30 mouse cellular contexts compared by ENCODE assay signal in genomic region chr7:81718657-81719056, GRCm38 (mm10). TPM values are rescaled to one million over a fixed set of nuclear protein-coding genes. Genes with fewer than 3 reads are reported as not detected.
DNase-seq lines count a peak whose midpoint lies in the region; ATAC-seq lines count a peak whose summit lies in the region.
"Had no signal": no experiment of that assay in that cellular context is flagged by ENCODE, and none has a peak within 500 bp of the region (broad histone marks: within the 10 kb centered on the region; RNA-seq: fewer than 3 reads in every experiment).

No protein-coding gene starts in this region.

- no peak for ATAC-seq in erythroblast, adult 5-6 weeks (replicated peaks; ENCODE audit: low FRiP score, poor library complexity, severe bottlenecking)
- no peak for ATAC-seq in liver, embryonic 16.5 days (ENCODE audit: low read depth)
- ATAC-seq: hindbrain, postnatal 0 days; intestine, embryonic 15.5 days; midbrain, embryonic 16.5 days; Patski had no signal

- H3K4me3 ChIP-seq in erythroblast, embryonic 14.5 days (replicated peaks): peak overlapping the region; percentile 17
- H3K4me3 ChIP-seq in liver, embryonic 16.5 days (ENCODE audit: low read depth, low read length): 0 out of 2 replicates have a peak overlapping the region, but pooled peaks have one; percentile 11
- H3K4me3 ChIP-seq: embryonic facial prominence, embryonic 13.5 days; forebrain, embryonic 12.5 days; heart, embryonic 15.5 days; hindbrain, embryonic 12.5 days; intestine, embryonic 15.5 days had no signal

- peak overlapping the region; percentile 21 for H3K4me2 ChIP-seq in liver, embryonic 16.5 days (ENCODE audit: low read depth, low read length)
- H3K4me2 ChIP-seq: embryonic facial prominence, embryonic 13.5 days; forebrain, embryonic 12.5 days; heart, embryonic 15.5 days; hindbrain, embryonic 12.5 days; intestine, embryonic 15.5 days; lung, embryonic 14.5 days had no signal

- peaks cover 10% of the 10 kb centered on the region for H3K9me3 ChIP-seq in erythroblast, embryonic 14.5 days (ENCODE audit: control insufficient read depth, low read length)
- no peaks in the 10 kb centered on the region for H3K9me3 ChIP-seq in liver, embryonic 16.5 days (replicated peaks; ENCODE audit: control insufficient read depth, low read length)
- H3K9me3 ChIP-seq: embryonic facial prominence, embryonic 13.5 days; forebrain, embryonic 12.5 days; heart, embryonic 15.5 days; hindbrain, embryonic 12.5 days; intestine, embryonic 15.5 days had no signal

- H3K36me3 ChIP-seq in erythroblast, embryonic 14.5 days (ENCODE audit: control insufficient read depth): no peaks in the 10 kb centered on the region
- no peaks in the 10 kb centered on the region for H3K36me3 ChIP-seq in liver, embryonic 16.5 days (ENCODE audit: control insufficient read depth, insufficient read depth)
- H3K36me3 ChIP-seq: embryonic facial prominence, embryonic 13.5 days; forebrain, embryonic 12.5 days; heart, embryonic 15.5 days; hindbrain, embryonic 12.5 days; intestine, embryonic 15.5 days had no signal

- H3K4me1 ChIP-seq in erythroblast, embryonic 14.5 days (ENCODE audit: control insufficient read depth): peaks cover 28% of the 10 kb centered on the region
- H3K4me1 ChIP-seq in liver, embryonic 16.5 days (ENCODE audit: control insufficient read depth, low read depth, low read length): peaks cover 5% of the 10 kb centered on the region
- H3K4me1 ChIP-seq: intestine, embryonic 15.5 days had no signal

- H3K27me3 ChIP-seq in erythroblast, embryonic 14.5 days (ENCODE audit: control insufficient read depth): no peaks in the 10 kb centered on the region
- no peaks in the 10 kb centered on the region for H3K27me3 ChIP-seq in liver, embryonic 16.5 days (ENCODE audit: control insufficient read depth, insufficient read depth, low read depth, low read length)
- H3K27me3 ChIP-seq: embryonic facial prominence, embryonic 13.5 days; forebrain, embryonic 12.5 days; heart, embryonic 15.5 days; hindbrain, embryonic 12.5 days; intestine, embryonic 15.5 days had no signal

- no peak overlapping the region for H3K9ac ChIP-seq in liver, embryonic 16.5 days (ENCODE audit: low read depth, low read length)
- H3K9ac ChIP-seq: embryonic facial prominence, embryonic 13.5 days; forebrain, embryonic 12.5 days; heart, embryonic 15.5 days; hindbrain, embryonic 12.5 days; intestine, embryonic 15.5 days; lung, embryonic 14.5 days had no signal

- WGBS in liver, embryonic 16.5 days (ENCODE audit: insufficient replicate concordance): 46% methylated on average over 1 of the region's 1 CpGs

- peak overlapping the region; percentile 69 for H3K27ac ChIP-seq in liver, embryonic 16.5 days (ENCODE audit: low read length)
- H3K27ac ChIP-seq: embryonic facial prominence, embryonic 13.5 days; forebrain, embryonic 12.5 days; heart, embryonic 15.5 days; hindbrain, embryonic 12.5 days; hindbrain, postnatal 0 days; intestine, embryonic 15.5 days had no signal

- DNase-seq in layer of hippocampus, adult 11-12 months (ENCODE audit: low spot score): peak; percentile 44
- no peak for DNase-seq in layer of hippocampus, postnatal 10 days (ENCODE audit: low spot score in 2 of 2)
- DNase-seq in layer of hippocampus, adult 9-11 months: peak; percentile 70
- DNase-seq in thymus, postnatal 36 days: no peak
- DNase-seq in thymus, postnatal 10 days (ENCODE audit: low spot score in 2 of 2): no peak
- DNase-seq: adrenal gland, postnatal 14 days; cerebellum, adult 11 months; cerebellum, adult 9-11 months; gastrocnemius, postnatal 10 days; heart, postnatal 36 days; kidney, adult 8-10 months; kidney, postnatal 10 days; left cerebral cortex, postnatal 4 days; lung, embryonic 14.5 days; lung, postnatal 14 days; right cerebral cortex, adult 18-20 months; spleen, adult 18-20 months; thymus, adult 2 months had no signal

RNA-seq across cellular contexts. Expression of gene Homer2, which starts 11.3 kb away (rescaled TPM):
- 0.05 and 0.19 TPM in 2 replicates for polyA plus RNA-seq in erythroblast, embryonic 14.5 days (2012)
- not detected in 2 replicates for total RNA-seq in erythroblast, adult 5-6 weeks (2015; ENCODE audit: low replicate concordance)
- 0.56 TPM in 1 of 2 replicates, not detected in the other for total RNA-seq in erythroblast, adult 5-6 weeks (2017; ENCODE audit: low replicate concordance)
- 100 to 1,000 TPM in 1 of 2 experiments, 10 to 100 TPM in 1; 96.8 to 103 TPM for total RNA-seq in layer of hippocampus, postnatal 10 days (2021)
- 2.8 and 3.3 TPM in 2 replicates for polyA plus RNA-seq in liver, embryonic 16.5 days (2015; fragmentation: Nextera tagmentation; extraction: Ambion mirVana)
- total RNA-seq: neutrophil, adult 5-6 weeks had no signal

RNA-seq across cellular contexts. Expression of gene Ramac, which starts 44.1 kb away (rescaled TPM):
- polyA plus RNA-seq in erythroblast, embryonic 14.5 days (2012): 1.7 and 2.3 TPM in 2 replicates
- total RNA-seq in erythroblast, adult 5-6 weeks (2015; ENCODE audit: low replicate concordance): 66.9 and 73.1 TPM in 2 replicates
- 76.3 and 79.9 TPM in 2 replicates for total RNA-seq in erythroblast, adult 5-6 weeks (2017; ENCODE audit: low replicate concordance)
- 10 to 100 TPM; 52.3 to 58.1 TPM for total RNA-seq in layer of hippocampus, postnatal 10 days (2021)
- 52.9 and 62.2 TPM in 2 replicates for polyA plus RNA-seq in liver, embryonic 16.5 days (2015; fragmentation: Nextera tagmentation; extraction: Ambion mirVana)

Comparison
In these comparisons a context has a peak if more than half of its experiments do, and no peak if none do; other contexts are left out.
1. DNase-seq: peak in layer of hippocampus, adult 11-12 months (single experiment) and layer of hippocampus, adult 9-11 months (single experiment); none in layer of hippocampus, postnatal 10 days (0 of 2), thymus, postnatal 36 days (0 of 2) and thymus, postnatal 10 days (0 of 2).
2. RNA of gene Homer2, which starts 11.3 kb away (total RNA-seq): 96.8 to 103 TPM in layer of hippocampus, postnatal 10 days; 0.56 TPM in erythroblast, adult 5-6 weeks; every median in the first group is over 10 times any median in the second.